Mouse (Mus musculus) neutrophil, adult 83 days (primary cell): ENCODE measurements around the gene Cd247. TPM values are rescaled to one million over a fixed set of nuclear protein-coding genes. Genes with fewer than 3 reads are reported as not detected.

Experiments used
- total RNA-seq, 2 experiments: library from RNA; stranded (reverse); gene quantifications; one replicate each; pipeline ENCODE4 v1.2.4; 2023

The Cd247 gene
- total RNA-seq, result under 1 TPM in 1 of 2 experiments, not detected in 1; 0.26 TPM

GRCm38 (mm10) chr1:165788511-165788910 lies at the start of gene Cd247:
Gene Cd247, plus strand, starts transcription at chr1:165788681.

GRCm38 (mm10) chr1:165763635-165764372 lies 24.7 kb upstream of the Cd247 start, which contains the start of gene Creg1:
Gene Creg1, plus strand, starts transcription at chr1:165763746.

Other genes starting within 250 kb of the Cd247 start
- gene Mpzl1, start 154.1 kb upstream of the Cd247 start, total RNA-seq, result 1 to 10 TPM; 5.5 to 9.6 TPM
- 100 to 1,000 TPM; 278 to 300 TPM for gene Rcsd1, start 78.9 kb upstream of the Cd247 start, total RNA-seq
- gene Creg1, start 24.9 kb upstream of the Cd247 start, total RNA-seq, result 10 to 100 TPM; 82.8 to 93.2 TPM
- gene Pou2f1, start 214.0 kb downstream of the Cd247 start, total RNA-seq, result 10 to 100 TPM; 17.5 to 22.6 TPM